Mouse (Mus musculus): ENCODE measurements at regions not wholly inside any gene's neighbourhood (a gene's known extent, or its start where the extent isn't known, plus 50 kb on each side); places are given as distances from the start of the nearest gene placed in this dataset.

GRCm38 (mm10) chr11:90981626-90982025, 293.5 kb upstream of the Tom1l1 start:
- H3K4me3 ChIP-seq (ENCODE audit: low read length), result no peak overlapping the region
- WGBS, result 83% methylated on average over 1 of the region's 1 CpGs
- no peak overlapping the region for H3K27ac ChIP-seq (ENCODE audit: low read length)
- H3K36me3 ChIP-seq (ENCODE audit: insufficient read depth, low read length), result no peaks in the 10 kb centered on the region
- ATAC-seq (ENCODE audit: low FRiP score, low TSS enrichment), result no peak
- H3K9me3 ChIP-seq (ENCODE audit: low read length), result no peaks in the 10 kb centered on the region
- no peak overlapping the region for H3K4me2 ChIP-seq (replicated peaks; ENCODE audit: low read depth, low read length)
- no peak overlapping the region for H3K9ac ChIP-seq (replicated peaks; ENCODE audit: low read length)
- no peaks in the 10 kb centered on the region for H3K4me1 ChIP-seq (ENCODE audit: insufficient read depth, low read length)
- no peaks in the 10 kb centered on the region for H3K27me3 ChIP-seq (ENCODE audit: insufficient read depth, low read length)

- ATAC-seq (ENCODE audit: low FRiP score, low TSS enrichment), result no peak
- WGBS, result 71% methylated on average over 3 of the region's 3 CpGs
- no peak overlapping the region for H3K27ac ChIP-seq (ENCODE audit: low read length)
These were observed 290.1 kb upstream of the Tom1l1 start for GRCm38 (mm10) chr11:90978234-90978633.

GRCm38 (mm10) chr11:90941076-90941475, 252.9 kb upstream of the Tom1l1 start:
- H3K27me3 ChIP-seq (ENCODE audit: insufficient read depth, low read length), result no peaks in the 10 kb centered on the region
- WGBS, result 82% methylated on average over 5 of the region's 5 CpGs

More at GRCm38 (mm10) chr11:90978234-90978633, 290.1 kb upstream of the Tom1l1 start:
- no peaks in the 10 kb centered on the region for H3K27me3 ChIP-seq (ENCODE audit: insufficient read depth, low read length)
- no peaks in the 10 kb centered on the region for H3K4me1 ChIP-seq (ENCODE audit: insufficient read depth, low read length)
- no peak overlapping the region for H3K9ac ChIP-seq (replicated peaks; ENCODE audit: low read length)
- H3K9me3 ChIP-seq (ENCODE audit: low read length), result no peaks in the 10 kb centered on the region
- no peak overlapping the region for H3K4me3 ChIP-seq (ENCODE audit: low read length)
- H3K4me2 ChIP-seq (replicated peaks; ENCODE audit: low read depth, low read length), result no peak overlapping the region
- no peaks in the 10 kb centered on the region for H3K36me3 ChIP-seq (ENCODE audit: insufficient read depth, low read length)

GRCm38 (mm10) chr11:90925738-90926137, 237.6 kb upstream of the Tom1l1 start:
- H3K36me3 ChIP-seq (ENCODE audit: insufficient read depth, low read length), result no peaks in the 10 kb centered on the region
- no peaks in the 10 kb centered on the region for H3K9me3 ChIP-seq (ENCODE audit: low read length)
- H3K4me3 ChIP-seq (ENCODE audit: low read length), result no peak overlapping the region
- H3K27ac ChIP-seq (ENCODE audit: low read length), result no peak overlapping the region
- H3K4me2 ChIP-seq (replicated peaks; ENCODE audit: low read depth, low read length), result no peak overlapping the region
- no peaks in the 10 kb centered on the region for H3K27me3 ChIP-seq (ENCODE audit: insufficient read depth, low read length)
- no peak overlapping the region for H3K9ac ChIP-seq (replicated peaks; ENCODE audit: low read length)
- no peak for ATAC-seq (ENCODE audit: low FRiP score, low TSS enrichment)
- no peaks in the 10 kb centered on the region for H3K4me1 ChIP-seq (ENCODE audit: insufficient read depth, low read length)

More at GRCm38 (mm10) chr11:90941076-90941475, 252.9 kb upstream of the Tom1l1 start:
- ATAC-seq (ENCODE audit: low FRiP score, low TSS enrichment), result no peak
- Histone ChIP-seq H3K4me2 (replicated peaks; ENCODE audit: low read depth, low read length) (no peak overlapping the region), H3K9ac (replicated peaks; ENCODE audit: low read length) (no peak overlapping the region), H3K4me3 (ENCODE audit: low read length) (no peak overlapping the region), H3K4me1 (ENCODE audit: insufficient read depth, low read length) (no peaks in the 10 kb centered on the region), H3K36me3 (ENCODE audit: insufficient read depth, low read length) (no peaks in the 10 kb centered on the region), H3K9me3 (ENCODE audit: low read length) (no peaks in the 10 kb centered on the region), H3K27ac (ENCODE audit: low read length) (no peak overlapping the region)

- Histone ChIP-seq H3K9ac (replicated peaks; ENCODE audit: low read length) (no peak overlapping the region), H3K27ac (ENCODE audit: low read length) (no peak overlapping the region), H3K36me3 (ENCODE audit: insufficient read depth, low read length) (no peaks in the 10 kb centered on the region), H3K27me3 (ENCODE audit: insufficient read depth, low read length) (no peaks in the 10 kb centered on the region), H3K4me1 (ENCODE audit: insufficient read depth, low read length) (no peaks in the 10 kb centered on the region), H3K9me3 (ENCODE audit: low read length) (no peaks in the 10 kb centered on the region), H3K4me3 (ENCODE audit: low read length) (no peak overlapping the region), H3K4me2 (replicated peaks; ENCODE audit: low read depth, low read length) (no peak overlapping the region)
- 22% methylated on average over 3 of the region's 3 CpGs for WGBS
- ATAC-seq (ENCODE audit: low FRiP score, low TSS enrichment), result no peak
These were observed 229.6 kb upstream of the Tom1l1 start for GRCm38 (mm10) chr11:90917782-90918181.

GRCm38 (mm10) chr11:90894236-90894635, 206.1 kb upstream of the Tom1l1 start:
- Histone ChIP-seq H3K4me2 (replicated peaks; ENCODE audit: low read depth, low read length) (no peak overlapping the region), H3K27me3 (ENCODE audit: insufficient read depth, low read length) (no peaks in the 10 kb centered on the region), H3K9me3 (ENCODE audit: low read length) (no peaks in the 10 kb centered on the region), H3K9ac (replicated peaks; ENCODE audit: low read length) (no peak overlapping the region), H3K4me3 (ENCODE audit: low read length) (no peak overlapping the region), H3K27ac (ENCODE audit: low read length) (no peak overlapping the region), H3K4me1 (ENCODE audit: insufficient read depth, low read length) (no peaks in the 10 kb centered on the region), H3K36me3 (ENCODE audit: insufficient read depth, low read length) (no peaks in the 10 kb centered on the region)
- 63% methylated on average over 3 of the region's 3 CpGs for WGBS
- no peak for ATAC-seq (ENCODE audit: low FRiP score, low TSS enrichment)

GRCm38 (mm10) chr11:90873122-90873521, 185.0 kb upstream of the Tom1l1 start:
- no peak for ATAC-seq (ENCODE audit: low FRiP score, low TSS enrichment)

GRCm38 (mm10) chr11:90871686-90872085, 183.5 kb upstream of the Tom1l1 start:
- no peak overlapping the region for H3K4me3 ChIP-seq (ENCODE audit: low read length)
- H3K9me3 ChIP-seq (ENCODE audit: low read length), result no peaks in the 10 kb centered on the region
- H3K27me3 ChIP-seq (ENCODE audit: insufficient read depth, low read length), result no peaks in the 10 kb centered on the region
- no peak overlapping the region for H3K9ac ChIP-seq (replicated peaks; ENCODE audit: low read length)
- H3K27ac ChIP-seq (ENCODE audit: low read length), result no peak overlapping the region
- no peaks in the 10 kb centered on the region for H3K36me3 ChIP-seq (ENCODE audit: insufficient read depth, low read length)
- no peaks in the 10 kb centered on the region for H3K4me1 ChIP-seq (ENCODE audit: insufficient read depth, low read length)
- ATAC-seq (ENCODE audit: low FRiP score, low TSS enrichment), result no peak
- WGBS, result 89% methylated on average over 2 of the region's 2 CpGs
- no peak overlapping the region for H3K4me2 ChIP-seq (replicated peaks; ENCODE audit: low read depth, low read length)

More at GRCm38 (mm10) chr11:90873122-90873521, 185.0 kb upstream of the Tom1l1 start:
- no peaks in the 10 kb centered on the region for H3K36me3 ChIP-seq (ENCODE audit: insufficient read depth, low read length)
- no peaks in the 10 kb centered on the region for H3K9me3 ChIP-seq (ENCODE audit: low read length)
- no peak overlapping the region for H3K4me3 ChIP-seq (ENCODE audit: low read length)
- H3K4me1 ChIP-seq (ENCODE audit: insufficient read depth, low read length), result no peaks in the 10 kb centered on the region
- no peaks in the 10 kb centered on the region for H3K27me3 ChIP-seq (ENCODE audit: insufficient read depth, low read length)
- no peak overlapping the region for H3K9ac ChIP-seq (replicated peaks; ENCODE audit: low read length)
- H3K27ac ChIP-seq (ENCODE audit: low read length), result no peak overlapping the region
- no peak overlapping the region for H3K4me2 ChIP-seq (replicated peaks; ENCODE audit: low read depth, low read length)

GRCm38 (mm10) chr11:90863981-90864760, 176.0 kb upstream of the Tom1l1 start:
- H3K27ac ChIP-seq (ENCODE audit: low read length), result no peak overlapping the region
- no peaks in the 10 kb centered on the region for H3K9me3 ChIP-seq (ENCODE audit: low read length)
- H3K27me3 ChIP-seq (ENCODE audit: insufficient read depth, low read length), result no peaks in the 10 kb centered on the region
- no peaks in the 10 kb centered on the region for H3K36me3 ChIP-seq (ENCODE audit: insufficient read depth, low read length)
- 83% methylated on average over 4 of the region's 4 CpGs for WGBS
- ATAC-seq (ENCODE audit: low FRiP score, low TSS enrichment), result no peak
- H3K4me2 ChIP-seq (replicated peaks; ENCODE audit: low read depth, low read length), result no peak overlapping the region
- H3K4me3 ChIP-seq (ENCODE audit: low read length), result no peak overlapping the region
- no peak overlapping the region for H3K9ac ChIP-seq (replicated peaks; ENCODE audit: low read length)
- H3K4me1 ChIP-seq (ENCODE audit: insufficient read depth, low read length), result no peaks in the 10 kb centered on the region

GRCm38 (mm10) chr11:90855731-90856130, 167.6 kb upstream of the Tom1l1 start:
- Histone ChIP-seq H3K4me2 (replicated peaks; ENCODE audit: low read depth, low read length) (no peak overlapping the region), H3K4me1 (ENCODE audit: insufficient read depth, low read length) (no peaks in the 10 kb centered on the region), H3K4me3 (ENCODE audit: low read length) (no peak overlapping the region), H3K9me3 (ENCODE audit: low read length) (no peaks in the 10 kb centered on the region), H3K36me3 (ENCODE audit: insufficient read depth, low read length) (no peaks in the 10 kb centered on the region), H3K9ac (replicated peaks; ENCODE audit: low read length) (no peak overlapping the region), H3K27ac (ENCODE audit: low read length) (no peak overlapping the region), H3K27me3 (ENCODE audit: insufficient read depth, low read length) (no peaks in the 10 kb centered on the region)
- 100% methylated on average over 1 of the region's 1 CpGs for WGBS
- ATAC-seq (ENCODE audit: low FRiP score, low TSS enrichment), result no peak

All from kidney, embryonic 16.5 days (tissue).